Mouse (Mus musculus) heart, embryonic 16.5 days (tissue): ENCODE results near the gene Slc30a4. TPM values are rescaled to one million over a fixed set of nuclear protein-coding genes. Genes with fewer than 3 reads are reported as not detected.

Experiments
- ATAC-seq: fragments of 200-750 bp; cut with Nextera tagmentation; replicated peaks from 2 replicates; pipeline ENCODE4 v1.8.0; 2017; ENCODE audit warnings: moderate number of reproducible peaks; ENCODE audit not compliant: insufficient read depth, low FRiP score; ENCODE audit errors: extremely low read depth
- H3K27ac ChIP-seq: fragments of 300-500 bp; sonication (generic); 2 replicates; pipeline ENCODE4 v1.5.1; 2014; ENCODE audit warnings: mild to moderate bottlenecking, low read length, control low read depth, moderate library complexity
- H3K27me3 ChIP-seq: fragments of 300-500 bp; sonication (generic); 2 replicates; pipeline ENCODE4 v1.6.1; 2014; ENCODE audit warnings: low read length, mixed read lengths; ENCODE audit not compliant: control insufficient read depth, insufficient read depth
- H3K36me3 ChIP-seq: fragments of 300-500 bp; sonication (generic); 2 replicates; pipeline ENCODE4 v1.6.1; 2014; ENCODE audit not compliant: control insufficient read depth, insufficient read depth
- H3K4me1 ChIP-seq: fragments of 300-500 bp; sonication (generic); 2 replicates; pipeline ENCODE4 v1.6.1; 2014; ENCODE audit warnings: low read length, mixed read lengths; ENCODE audit not compliant: control insufficient read depth, insufficient read depth
- H3K4me2 ChIP-seq: fragments of 300-500 bp; sonication (generic); 2 replicates; pipeline ENCODE4 v1.6.1; 2014; ENCODE audit warnings: low read depth, mild to moderate bottlenecking, control low read depth, low read length
- H3K4me3 ChIP-seq: fragments of 300-500 bp; sonication (generic); 2 replicates; pipeline ENCODE4 v1.5.1; 2014; ENCODE audit warnings: mild to moderate bottlenecking, control low read depth, low read length
- H3K9ac ChIP-seq: fragments of 300-500 bp; sonication (generic); 2 replicates; pipeline ENCODE4 v1.6.1; 2014; ENCODE audit warnings: low read length, control low read depth
- H3K9me3 ChIP-seq: fragments of 300-500 bp; sonication (generic); replicated peaks from 2 replicates; pipeline ENCODE4 v1.6.1; 2016; ENCODE audit warnings: low read length; ENCODE audit not compliant: control insufficient read depth
- WGBS: fragments of 180-500 bp; shearing (Covaris S2); extraction: QIAGEN DNeasy Blood & Tissue Kit; methylation state at CpG from one replicate; pipeline ENCODE4 v1.1.7; 2014; 5-methylcytosine and 5-hydroxymethylcytosine counted together
- polyA plus RNA-seq: library from polyadenylated mRNA; unstranded; fragments of >200 nt; fragmentation: Nextera tagmentation; extraction: Ambion mirVana; gene quantifications from 2 replicates; pipeline ENCODE4 v1.2.1, GENCODE M21; 2015

The Slc30a4 gene
- polyA plus RNA-seq, 1 experiment from 2014 or later, result 4.6 TPM

- no peak for ATAC-seq
- no peak overlapping the region for H3K27ac ChIP-seq
- H3K36me3 ChIP-seq, result no peaks in the 10 kb centered on the region
- no peaks in the 10 kb centered on the region for H3K27me3 ChIP-seq
- no peaks in the 10 kb centered on the region for H3K9me3 ChIP-seq
- H3K4me1 ChIP-seq, result no peaks in the 10 kb centered on the region
- H3K4me2 ChIP-seq, result no peak overlapping the region
- no peak overlapping the region for H3K9ac ChIP-seq
- no peak overlapping the region for H3K4me3 ChIP-seq
- WGBS, result 57% methylated on average over 3 of the region's 3 CpGs
Measured at GRCm38 (mm10) chr2:122716301-122716842, 13.9 kb upstream of the Slc30a4 start.

DNA sequence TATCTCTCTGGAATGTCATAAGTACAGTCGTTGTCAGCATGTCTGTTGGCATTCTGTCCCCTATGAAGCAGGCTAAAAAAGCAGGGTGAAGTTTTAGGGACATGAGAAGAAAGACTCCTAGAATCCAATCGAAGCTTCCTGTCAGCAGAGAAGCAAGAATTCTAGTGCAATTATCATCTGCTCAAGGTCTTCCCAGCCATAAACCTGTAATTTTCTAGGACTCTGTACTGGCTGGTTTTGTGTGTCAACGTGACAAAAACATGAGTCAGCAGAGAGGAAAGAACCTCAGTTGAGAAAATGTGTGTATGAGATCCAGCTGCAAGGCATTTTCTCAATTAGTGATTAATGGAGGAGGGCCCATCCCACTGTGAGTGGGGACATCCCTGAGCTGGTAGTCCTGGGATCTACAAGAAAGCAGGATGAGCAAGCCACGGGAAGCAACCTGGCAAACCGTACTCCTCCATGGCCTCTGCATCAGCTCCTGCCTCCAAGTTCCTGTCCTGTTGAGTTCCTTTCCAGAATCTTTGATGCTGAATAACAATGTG is 12.8 kb upstream of the Slc30a4 start:
- 57% methylated on average over 5 of the region's 5 CpGs for WGBS
- Histone ChIP-seq H3K36me3 (no peaks in the 10 kb centered on the region), H3K27me3 (no peaks in the 10 kb centered on the region), H3K27ac (no peak overlapping the region), H3K4me3 (no peak overlapping the region), H3K4me2 (no peak overlapping the region), H3K9me3 (no peaks in the 10 kb centered on the region), H3K4me1 (no peaks in the 10 kb centered on the region), H3K9ac (no peak overlapping the region)
- ATAC-seq, result no peak

GRCm38 (mm10) chr2:122712848-122713247 is 10.4 kb upstream of the Slc30a4 start:
- no peak for ATAC-seq
- no peaks in the 10 kb centered on the region for H3K36me3 ChIP-seq
- no peaks in the 10 kb centered on the region for H3K4me1 ChIP-seq
- H3K27ac ChIP-seq, result no peak overlapping the region
- H3K4me3 ChIP-seq, result no peak overlapping the region
- no peak overlapping the region for H3K9ac ChIP-seq
- H3K27me3 ChIP-seq, result no peaks in the 10 kb centered on the region
- H3K9me3 ChIP-seq, result no peaks in the 10 kb centered on the region
- WGBS, result 74% methylated on average over 2 of the region's 2 CpGs
- no peak overlapping the region for H3K4me2 ChIP-seq

DNA sequence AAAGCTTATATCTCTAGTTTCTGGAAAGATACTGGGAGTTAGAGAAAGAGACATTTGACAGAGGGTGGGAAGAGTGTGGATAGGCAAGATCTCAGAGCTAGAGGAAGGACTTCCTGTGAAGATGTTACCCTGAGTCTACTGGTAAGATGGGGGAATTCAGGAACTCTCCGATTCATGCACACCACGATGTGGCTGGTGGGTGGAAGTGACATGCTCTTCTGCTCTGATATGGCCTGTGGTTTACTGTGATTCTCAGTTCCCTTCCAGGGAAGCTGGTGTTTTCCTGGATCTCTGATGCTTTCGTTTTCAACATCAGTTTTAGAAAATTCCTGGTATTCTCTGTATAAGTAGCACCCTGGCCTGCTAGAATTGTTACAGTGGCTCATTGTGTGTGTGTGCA is 9.4 kb upstream of the Slc30a4 start:
- 49% methylated on average over 3 of the region's 3 CpGs for WGBS
- H3K4me1 ChIP-seq, result no peaks in the 10 kb centered on the region
- ATAC-seq, result no peak

GRCm38 (mm10) chr2:122709156-122709555 is 6.7 kb upstream of the Slc30a4 start:
- no peak overlapping the region for H3K27ac ChIP-seq
- H3K9me3 ChIP-seq, result no peaks in the 10 kb centered on the region
- no peak overlapping the region for H3K4me3 ChIP-seq
- H3K4me1 ChIP-seq, result no peaks in the 10 kb centered on the region
- no peak overlapping the region for H3K9ac ChIP-seq
- no peak for ATAC-seq
- no peak overlapping the region for H3K4me2 ChIP-seq
- H3K36me3 ChIP-seq, result no peaks in the 10 kb centered on the region
- no peaks in the 10 kb centered on the region for H3K27me3 ChIP-seq
- 65% methylated on average over 1 of the region's 1 CpGs for WGBS

More for the DNA sequence above, 9.4 kb upstream of the Slc30a4 start:
- Histone ChIP-seq H3K9me3 (no peaks in the 10 kb centered on the region), H3K4me3 (no peak overlapping the region), H3K27me3 (no peaks in the 10 kb centered on the region), H3K36me3 (no peaks in the 10 kb centered on the region), H3K27ac (no peak overlapping the region), H3K4me2 (no peak overlapping the region), H3K9ac (no peak overlapping the region)

DNA sequence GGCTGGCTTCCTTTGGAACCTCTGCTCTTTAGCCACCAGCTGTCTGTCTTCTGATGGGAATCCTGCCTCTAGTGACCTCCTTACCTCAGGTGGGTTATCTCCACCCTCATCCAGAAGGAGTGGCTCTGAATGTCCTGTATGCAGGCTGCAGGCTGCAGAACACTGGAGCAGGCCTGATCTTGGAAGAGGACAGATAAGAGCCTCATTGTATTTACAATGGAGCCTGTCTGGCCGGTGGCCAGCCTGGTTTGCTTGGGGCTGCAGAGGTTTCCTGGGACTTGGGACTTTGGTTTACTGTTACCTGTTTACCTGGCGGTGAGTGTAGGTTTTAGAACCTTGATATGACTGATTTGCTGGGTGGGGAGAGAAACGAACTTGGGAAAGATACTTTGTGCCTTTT is 5.6 kb upstream of the Slc30a4 start:
- 53% methylated on average over 3 of the region's 3 CpGs for WGBS
- Histone ChIP-seq H3K36me3 (no peaks in the 10 kb centered on the region), H3K9ac (no peak overlapping the region), H3K4me3 (no peak overlapping the region), H3K4me1 (0 out of 2 replicates have a peak, but pooled peaks cover 2% of the 10 kb centered on the region), H3K4me2 (no peak overlapping the region), H3K27me3 (no peaks in the 10 kb centered on the region), H3K9me3 (no peaks in the 10 kb centered on the region), H3K27ac (no peak overlapping the region)
- no peak for ATAC-seq

DNA sequence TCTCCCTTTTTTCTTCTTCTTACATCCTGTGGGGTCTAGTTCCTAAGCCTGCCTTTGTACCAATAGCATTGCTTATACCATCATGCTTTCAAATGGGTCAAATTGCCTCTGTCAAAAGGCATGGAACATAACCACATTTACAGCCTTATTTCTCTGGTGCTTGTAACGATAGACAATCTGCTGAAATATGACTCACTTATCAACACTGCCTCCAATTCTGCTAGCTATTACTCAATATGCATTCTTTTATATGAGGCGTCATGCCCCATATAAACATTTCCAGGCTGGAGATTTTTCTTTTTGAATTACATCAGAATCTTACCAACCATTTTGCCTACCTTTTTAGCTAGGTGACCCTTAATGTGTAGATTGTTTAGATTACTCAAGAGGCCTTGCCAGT is 2.1 kb upstream of the Slc30a4 start:
- ATAC-seq, result no peak
- H3K27me3 ChIP-seq, result no peaks in the 10 kb centered on the region
- H3K36me3 ChIP-seq, result no peaks in the 10 kb centered on the region
- H3K4me3 ChIP-seq, result no peak overlapping the region
- WGBS, result 76% methylated on average over 2 of the region's 2 CpGs
- H3K4me2 ChIP-seq, result no peak overlapping the region
- H3K9me3 ChIP-seq, result no peaks in the 10 kb centered on the region
- no peak overlapping the region for H3K9ac ChIP-seq
- H3K27ac ChIP-seq, result no peak overlapping the region
- H3K4me1 ChIP-seq, result peaks cover 12% of the 10 kb centered on the region

- no peak; the same call in 1 of the 2 replicates for ATAC-seq
- under 1% methylated on average over 15 of the region's 15 CpGs for WGBS
- peak overlapping the region; percentile 74 for H3K27ac ChIP-seq
Measured at GRCm38 (mm10) chr2:122701871-122702180, 637 bp downstream of the Slc30a4 start.

DNA sequence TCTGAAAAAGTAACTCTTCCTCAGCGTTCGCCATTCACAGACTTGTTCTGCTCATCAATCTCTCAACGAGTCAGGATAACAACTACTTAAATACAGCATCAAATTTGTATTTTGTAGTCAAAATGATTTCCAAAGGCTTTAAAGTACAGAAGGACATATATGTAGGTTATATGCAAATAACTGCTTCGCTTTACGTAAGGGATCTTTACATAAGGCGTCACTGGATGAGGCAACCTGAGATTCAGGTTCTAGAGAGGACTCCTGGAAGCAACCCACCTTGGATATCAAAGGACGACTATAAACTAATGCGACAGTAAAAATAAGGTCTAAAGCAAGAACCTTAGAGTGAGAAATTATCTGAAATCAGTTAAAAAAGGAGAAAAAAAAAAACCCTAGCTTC is 1.5 kb downstream of the Slc30a4 start:
- Histone ChIP-seq H3K9me3 (no peaks in the 10 kb centered on the region), H3K4me2 (peak overlapping the region; percentile 92), H3K4me1 (peaks cover 12% of the 10 kb centered on the region), H3K9ac (peak overlapping the region; percentile 87), H3K27me3 (no peaks in the 10 kb centered on the region), H3K36me3 (no peaks in the 10 kb centered on the region), H3K27ac (no peak overlapping the region), H3K4me3 (peak overlapping the region; percentile 82)
- WGBS, result 72% methylated on average over 8 of the region's 8 CpGs
- no peak for ATAC-seq

More at GRCm38 (mm10) chr2:122701871-122702180, 637 bp downstream of the Slc30a4 start:
- Histone ChIP-seq H3K4me1 (peaks cover 12% of the 10 kb centered on the region), H3K27me3 (no peaks in the 10 kb centered on the region), H3K9ac (peak overlapping the region; percentile 87), H3K4me3 (peak overlapping the region; percentile 82), H3K4me2 (peak overlapping the region; percentile 92), H3K36me3 (no peaks in the 10 kb centered on the region), H3K9me3 (no peaks in the 10 kb centered on the region)
